Mouse (Mus musculus) ES-E14 (cell line): ENCODE data around the gene Tmem52b.

Source experiments
- HCFC1 ChIP-seq: IDR thresholded peaks from 2 replicates; pipeline ENCODE4 v1.6.1; 2012; ENCODE audit warnings: low read length, inconsistent platforms, borderline replicate concordance; ENCODE audit not compliant: insufficient read depth
- MAFK ChIP-seq: IDR thresholded peaks from 2 replicates; pipeline ENCODE4 v1.6.1; 2014; ENCODE audit warnings: mild to moderate bottlenecking, low read depth, low read length, inconsistent platforms; ENCODE audit not compliant: insufficient read depth
- ZC3H11A ChIP-seq: IDR thresholded peaks from 2 replicates; pipeline ENCODE4 v1.6.1; 2012; ENCODE audit warnings: low read depth, mild to moderate bottlenecking, inconsistent platforms, low read length, borderline replicate concordance

DNA sequence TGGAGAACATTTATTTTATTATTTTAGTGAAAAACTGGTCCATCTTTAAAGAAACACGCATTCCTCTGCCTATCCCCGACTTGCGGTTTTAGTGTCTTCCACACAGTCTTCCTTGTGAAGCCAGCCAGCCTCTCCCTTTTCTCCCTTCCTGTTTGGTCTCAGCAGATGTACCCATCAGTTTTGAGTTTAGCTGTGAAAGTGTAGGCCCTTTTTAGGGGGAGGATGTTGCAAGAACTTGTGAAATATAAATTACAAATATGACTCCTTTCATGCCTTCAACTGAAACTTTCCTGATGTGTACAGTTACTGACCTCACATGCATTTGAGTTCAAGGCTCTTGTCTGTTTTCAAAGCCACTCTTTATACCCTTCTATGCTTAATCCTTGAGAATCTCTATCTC is 2.7 kb downstream of the Tmem52b start:
- TF ChIP-seq MAFK (no peak), ZC3H11A (no peak), HCFC1 (no peak)
